Mouse (Mus musculus) liver, embryonic 16.5 days (tissue): ENCODE measurements around the gene Fbxw13. TPM values are rescaled to one million over a fixed set of nuclear protein-coding genes. Genes with fewer than 3 reads are reported as not detected.
"Not testable (repeated sequence)": the region's sequence is repeated elsewhere in the genome, so short reads cannot be mapped to it uniquely, and the experiment has no call there.

Experiments
- ATAC-seq: fragments of 200-750 bp; cut with Nextera tagmentation; 2 replicates; pipeline ENCODE4 v1.8.0; 2017; ENCODE audit warnings: low read depth, mild to moderate bottlenecking, moderate number of reproducible peaks, moderate library complexity
- H3K27ac ChIP-seq: fragments of 300-500 bp; sonication (generic); 2 replicates; pipeline ENCODE4 v1.5.1; 2014; ENCODE audit warnings: mild to moderate bottlenecking, low read length
- H3K27me3 ChIP-seq: fragments of 300-500 bp; sonication (generic); 2 replicates; pipeline ENCODE4 v1.6.1; 2014; ENCODE audit warnings: low read depth, low read length, mixed read lengths; ENCODE audit not compliant: control insufficient read depth, insufficient read depth
- H3K36me3 ChIP-seq: fragments of 300-500 bp; sonication (generic); 2 replicates; pipeline ENCODE4 v1.6.1; 2014; ENCODE audit warnings: mild to moderate bottlenecking; ENCODE audit not compliant: control insufficient read depth, insufficient read depth
- H3K4me1 ChIP-seq: fragments of 300-500 bp; sonication (generic); 2 replicates; pipeline ENCODE4 v1.6.1; 2014; ENCODE audit warnings: low read depth, low read length, mixed read lengths; ENCODE audit not compliant: control insufficient read depth
- H3K4me2 ChIP-seq: fragments of 300-500 bp; sonication (generic); 2 replicates; pipeline ENCODE4 v1.6.1; 2014; ENCODE audit warnings: low read depth, low read length, mixed read lengths
- H3K4me3 ChIP-seq: fragments of 300-500 bp; sonication (generic); 2 replicates; pipeline ENCODE4 v1.5.1; 2014; ENCODE audit warnings: low read depth, mild to moderate bottlenecking, low read length
- H3K9ac ChIP-seq: fragments of 300-500 bp; sonication (generic); 2 replicates; pipeline ENCODE4 v1.6.1; 2014; ENCODE audit warnings: low read depth, low read length
- H3K9me3 ChIP-seq: fragments of 300-500 bp; sonication (generic); replicated peaks from 2 replicates; pipeline ENCODE4 v1.6.1; 2016; ENCODE audit warnings: low read length; ENCODE audit not compliant: control insufficient read depth
- WGBS: fragments of 180-500 bp; shearing (Covaris S2); extraction: QIAGEN DNeasy Blood & Tissue Kit; methylation state at CpG from one replicate; pipeline ENCODE4 v1.1.7; 2014; ENCODE audit not compliant: insufficient replicate concordance; 5-methylcytosine and 5-hydroxymethylcytosine counted together
- polyA plus RNA-seq: library from polyadenylated mRNA; unstranded; fragments of >200 nt; fragmentation: Nextera tagmentation; extraction: Ambion mirVana; gene quantifications from 2 replicates; pipeline ENCODE4 v1.2.1, GENCODE M21; 2015

Gene Fbxw13
- polyA plus RNA-seq, 1 experiment from 2014 or later = not detected

DNA sequence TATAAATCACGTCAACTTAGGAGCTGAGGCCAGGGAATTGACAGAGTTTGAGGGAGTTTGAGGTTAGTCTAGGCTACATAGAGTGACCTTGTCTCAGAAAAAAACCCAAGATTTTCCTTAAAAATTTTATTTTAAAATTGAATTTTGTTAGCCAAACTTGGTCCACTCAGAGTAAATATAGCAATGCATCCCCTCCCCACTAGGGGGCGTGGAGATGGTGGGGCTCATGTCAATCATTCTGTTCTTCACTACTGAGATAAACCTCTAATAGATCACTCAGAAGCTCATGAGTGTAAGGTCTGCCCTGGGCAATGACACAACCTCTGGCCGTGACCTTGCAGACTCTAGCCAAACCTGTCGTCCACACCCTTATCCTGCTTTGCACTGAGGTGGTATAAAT lies 55.4 kb downstream of the Fbxw13 start:
- WGBS = 54% methylated on average over 4 of the region's 4 CpGs
- H3K9me3 ChIP-seq, H3K9ac ChIP-seq, H3K36me3 ChIP-seq, H3K27ac ChIP-seq, H3K4me3 ChIP-seq, H3K4me1 ChIP-seq, H3K27me3 ChIP-seq, H3K4me2 ChIP-seq, ATAC-seq: not testable (repeated sequence)

DNA sequence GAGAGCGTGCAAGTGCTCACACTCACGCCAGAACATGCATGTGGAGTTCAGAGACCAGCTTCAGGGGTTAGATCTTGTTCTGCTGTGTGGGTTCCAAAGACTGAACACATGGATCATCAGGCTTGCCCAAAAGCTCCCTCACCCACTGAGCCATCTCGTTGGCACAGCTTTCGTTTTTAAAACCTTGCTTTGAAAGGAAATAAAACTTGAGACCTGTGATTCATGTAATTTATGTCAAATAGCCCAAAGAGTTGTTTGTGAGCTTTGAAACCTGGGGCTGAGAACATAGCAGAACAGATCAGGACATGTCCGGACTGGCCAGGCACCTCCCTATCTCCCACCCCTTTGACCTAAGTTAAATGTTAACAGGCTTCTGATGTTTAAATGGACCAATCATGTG lies 65.7 kb downstream of the Fbxw13 start:
- no peaks in the 10 kb centered on the region for H3K4me1 ChIP-seq
- H3K27me3 ChIP-seq = no peaks in the 10 kb centered on the region
- no peak overlapping the region for H3K4me2 ChIP-seq
- WGBS = 75% methylated on average over 5 of the region's 5 CpGs
- no peak for ATAC-seq
- H3K4me3 ChIP-seq = no peak overlapping the region
- no peak overlapping the region for H3K27ac ChIP-seq
- H3K9ac ChIP-seq = no peak overlapping the region
- H3K36me3 ChIP-seq = no peaks in the 10 kb centered on the region
- no peaks in the 10 kb centered on the region for H3K9me3 ChIP-seq

Other genes starting within 250 kb of the Fbxw13 start
- gene Col7a1, start 242.4 kb downstream of the Fbxw13 start, polyA plus RNA-seq = 0.19 and 0.46 TPM in 2 replicates
- not detected in 2 replicates for gene Ucn2, start 210.0 kb downstream of the Fbxw13 start, polyA plus RNA-seq
- gene Pfkfb4, start 204.2 kb downstream of the Fbxw13 start, polyA plus RNA-seq = 4.0 and 4.4 TPM in 2 replicates
- 20.9 and 23.2 TPM in 2 replicates for gene Shisa5, start 157.4 kb downstream of the Fbxw13 start, polyA plus RNA-seq
- gene Trex1, start 136.2 kb downstream of the Fbxw13 start, polyA plus RNA-seq = 7.4 and 8.8 TPM in 2 replicates
- gene Atrip, start 121.9 kb downstream of the Fbxw13 start, polyA plus RNA-seq = 8.5 and 8.8 TPM in 2 replicates
- gene Ccdc51, start 113.5 kb downstream of the Fbxw13 start, polyA plus RNA-seq = 10.0 and 11.9 TPM in 2 replicates
- gene Tma7, start 113.4 kb downstream of the Fbxw13 start, polyA plus RNA-seq = 259 and 313 TPM in 2 replicates
- gene Plxnb1, start 100.6 kb downstream of the Fbxw13 start, polyA plus RNA-seq = 4.9 and 6.3 TPM in 2 replicates
- not detected in 2 replicates for gene Fbxw21, start 33.9 kb downstream of the Fbxw13 start, polyA plus RNA-seq
- 0.09 TPM in 1 of 2 replicates, not detected in the other for gene Fbxw20, start 38.8 kb upstream of the Fbxw13 start, polyA plus RNA-seq
- gene Fbxw14, start 91.7 kb upstream of the Fbxw13 start, polyA plus RNA-seq = not detected in 2 replicates
- gene Fbxw28, start 143.7 kb upstream of the Fbxw13 start, polyA plus RNA-seq = not detected in 2 replicates
- not detected in 2 replicates for gene Fbxw22, start 208.3 kb upstream of the Fbxw13 start, polyA plus RNA-seq